Mouse (Mus musculus): Measurements from ENCODE around the gene Tex30.

The Tex30 gene

GRCm38 (mm10) chr1:44042555-44042915 is 59.7 kb downstream of the Tex30 start:
- no peak for DNase-seq (ENCODE audit: low spot score in 2 of 2)

GRCm38 (mm10) chr1:44041797-44042554 is 60.3 kb downstream of the Tex30 start:
- peak; percentile 39 to 60 for DNase-seq (ENCODE audit: low spot score in 2 of 2)

Measured in frontal cortex, postnatal 36 days (tissue).